Mouse (Mus musculus): Measurements from ENCODE around the gene Fgfr2.

- TF ChIP-seq CTCF (IDR thresholded peaks at IDR 0.05) = no peak
- TF ChIP-seq EP300 (IDR thresholded peaks at IDR 0.05) = no peak
These were observed 458.3 kb downstream of the Fgfr2 start for GRCm38 (mm10) chr7:132664815-132665214.
